Mouse (Mus musculus): ENCODE data around the gene Ccnq. TPM values are rescaled to one million over a fixed set of nuclear protein-coding genes. Genes with fewer than 3 reads are reported as not detected.
A peak's percentile ranks its signal among the peaks of the same experiment; 100 is the strongest.

Gene Ccnq
- polyA plus RNA-seq, 1 experiment from 2014 or later: 50.2 TPM

DNA sequence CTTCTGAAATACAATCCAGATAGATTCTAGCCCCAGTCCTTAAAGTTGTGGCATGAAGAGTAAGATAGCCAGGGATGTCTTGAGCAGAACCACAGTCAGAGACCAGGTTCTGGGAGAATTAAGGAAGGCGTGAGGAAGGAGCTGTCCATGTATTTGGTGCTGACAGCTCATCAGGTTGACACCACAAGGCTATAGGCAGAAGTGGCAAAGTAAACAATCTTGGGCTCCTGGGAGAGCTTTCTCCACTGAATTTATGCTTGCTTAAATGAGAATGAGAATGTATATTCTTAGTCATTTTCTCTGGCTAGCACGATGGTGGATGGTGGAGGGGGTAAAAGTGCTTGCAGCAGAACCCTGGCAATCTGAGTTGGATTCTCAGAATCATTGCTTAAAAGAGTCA is 20.6 kb downstream of the Ccnq start:
- H3K36me3 ChIP-seq (ENCODE audit: control insufficient read depth, insufficient read depth, low read length): no peaks in the 10 kb centered on the region
- H3K27ac ChIP-seq (ENCODE audit: low read depth): no peak overlapping the region
- 15% methylated on average over 2 of the region's 2 CpGs for WGBS
- no peak overlapping the region for H3K4me3 ChIP-seq (ENCODE audit: low read depth, low read length)
- H3K27me3 ChIP-seq (replicated peaks; ENCODE audit: control insufficient read depth, insufficient read depth, low read length): no peaks in the 10 kb centered on the region
- no peaks in the 10 kb centered on the region for H3K4me1 ChIP-seq (replicated peaks; ENCODE audit: control insufficient read depth, insufficient read depth, low read length)
- DNase-seq (ENCODE audit: low spot score): peak; percentile 55
- ATAC-seq (replicated peaks; ENCODE audit: low FRiP score, low TSS enrichment, low read depth): no peak
- no peak overlapping the region for H3K4me2 ChIP-seq (ENCODE audit: low read length)
- no peak overlapping the region for H3K9ac ChIP-seq (ENCODE audit: low read length)
- H3K9me3 ChIP-seq (ENCODE audit: control insufficient read depth, low read length): no peaks in the 10 kb centered on the region

DNA sequence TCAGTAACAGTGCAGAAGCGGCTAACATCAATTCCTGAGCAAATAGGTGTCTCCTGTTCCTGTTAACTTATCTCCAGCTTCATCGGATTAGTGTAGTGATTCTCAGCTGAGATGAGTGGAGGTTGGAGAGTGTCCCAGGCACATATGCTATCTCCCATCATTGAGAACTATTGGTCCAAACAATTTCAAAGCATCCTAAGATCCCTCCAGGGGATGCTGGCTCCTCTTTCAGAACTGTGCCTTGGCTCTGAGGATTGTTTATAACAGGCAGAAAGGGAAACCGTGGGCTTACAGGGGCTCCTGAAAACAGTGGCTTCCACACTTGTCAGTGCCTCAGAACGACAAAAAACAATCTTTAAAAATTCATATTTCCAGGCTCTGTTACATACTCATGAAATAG is 23.5 kb downstream of the Ccnq start:
- ATAC-seq (replicated peaks; ENCODE audit: low FRiP score, low TSS enrichment, low read depth) (no peak), DNase-seq (ENCODE audit: low spot score) (no peak)
- no peak overlapping the region for H3K4me2 ChIP-seq (ENCODE audit: low read length)
- no peaks in the 10 kb centered on the region for H3K36me3 ChIP-seq (ENCODE audit: control insufficient read depth, insufficient read depth, low read length)
- no peaks in the 10 kb centered on the region for H3K4me1 ChIP-seq (replicated peaks; ENCODE audit: control insufficient read depth, insufficient read depth, low read length)
- WGBS: 65% methylated on average over 4 of the region's 4 CpGs
- H3K9me3 ChIP-seq (ENCODE audit: control insufficient read depth, low read length): no peaks in the 10 kb centered on the region
- H3K27ac ChIP-seq (ENCODE audit: low read depth): no peak overlapping the region
- no peak overlapping the region for H3K9ac ChIP-seq (ENCODE audit: low read length)
- H3K27me3 ChIP-seq (replicated peaks; ENCODE audit: control insufficient read depth, insufficient read depth, low read length): no peaks in the 10 kb centered on the region
- no peak overlapping the region for H3K4me3 ChIP-seq (ENCODE audit: low read depth, low read length)

DNA sequence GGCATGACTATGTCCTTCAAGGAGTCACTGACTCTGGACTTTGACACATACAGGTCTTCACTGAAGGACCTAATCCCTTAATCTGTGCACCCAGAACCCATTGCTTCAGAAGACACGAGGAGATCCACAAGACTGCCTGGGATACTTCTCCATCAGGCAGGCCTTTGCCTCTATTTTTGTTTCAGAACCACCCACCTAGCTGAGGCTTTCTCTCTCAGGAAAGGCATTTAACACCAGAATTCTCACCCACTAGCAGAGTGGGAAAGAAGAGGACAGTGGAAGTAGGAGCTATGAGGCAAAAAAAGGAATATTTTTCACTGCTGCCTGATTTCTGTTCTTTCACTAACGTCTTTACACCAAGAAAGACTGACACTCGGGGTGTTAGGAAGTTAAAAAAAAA is 25.2 kb downstream of the Ccnq start:
- 76% methylated on average over 3 of the region's 3 CpGs for WGBS
- Histone ChIP-seq H3K9me3 (ENCODE audit: control insufficient read depth, low read length) (no peaks in the 10 kb centered on the region), H3K4me2 (ENCODE audit: low read length) (no peak overlapping the region), H3K9ac (ENCODE audit: low read length) (no peak overlapping the region), H3K4me1 (replicated peaks; ENCODE audit: control insufficient read depth, insufficient read depth, low read length) (no peaks in the 10 kb centered on the region), H3K27me3 (replicated peaks; ENCODE audit: control insufficient read depth, insufficient read depth, low read length) (no peaks in the 10 kb centered on the region), H3K4me3 (ENCODE audit: low read depth, low read length) (no peak overlapping the region), H3K27ac (ENCODE audit: low read depth) (no peak overlapping the region), H3K36me3 (ENCODE audit: control insufficient read depth, insufficient read depth, low read length) (no peaks in the 10 kb centered on the region)
- no peak for ATAC-seq (replicated peaks; ENCODE audit: low FRiP score, low TSS enrichment, low read depth)
- DNase-seq (ENCODE audit: low spot score): no peak

DNA sequence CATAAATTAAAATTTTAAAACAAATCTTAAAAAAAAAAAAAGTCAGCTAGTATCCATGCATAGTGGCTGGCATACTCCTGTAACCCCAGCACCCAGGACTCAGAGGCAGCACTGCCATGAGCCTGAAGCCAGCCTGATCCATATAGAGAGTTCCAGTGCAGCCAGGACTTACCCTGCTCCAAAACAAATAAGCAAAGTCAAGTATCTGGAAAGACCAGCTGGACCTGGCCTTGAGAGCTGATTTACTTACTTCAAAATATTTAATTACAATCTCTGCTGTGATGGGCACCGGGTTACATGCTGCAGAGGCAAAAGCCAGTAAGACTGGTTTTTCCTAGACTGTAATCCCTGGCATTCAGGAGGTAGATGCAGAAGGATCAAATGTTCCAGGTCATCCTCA is 26.7 kb downstream of the Ccnq start:
- ATAC-seq (replicated peaks; ENCODE audit: low FRiP score, low TSS enrichment, low read depth) (no peak), DNase-seq (ENCODE audit: low spot score) (no peak)
- no peaks in the 10 kb centered on the region for H3K4me1 ChIP-seq (replicated peaks; ENCODE audit: control insufficient read depth, insufficient read depth, low read length)
- no peak overlapping the region for H3K9ac ChIP-seq (ENCODE audit: low read length)
- H3K27ac ChIP-seq (ENCODE audit: low read depth): no peak overlapping the region
- no peaks in the 10 kb centered on the region for H3K9me3 ChIP-seq (ENCODE audit: control insufficient read depth, low read length)
- H3K36me3 ChIP-seq (ENCODE audit: control insufficient read depth, insufficient read depth, low read length): no peaks in the 10 kb centered on the region
- H3K4me3 ChIP-seq (ENCODE audit: low read depth, low read length): no peak overlapping the region
- no peaks in the 10 kb centered on the region for H3K27me3 ChIP-seq (replicated peaks; ENCODE audit: control insufficient read depth, insufficient read depth, low read length)
- no peak overlapping the region for H3K4me2 ChIP-seq (ENCODE audit: low read length)
- 54% methylated on average over 1 of the region's 1 CpGs for WGBS

DNA sequence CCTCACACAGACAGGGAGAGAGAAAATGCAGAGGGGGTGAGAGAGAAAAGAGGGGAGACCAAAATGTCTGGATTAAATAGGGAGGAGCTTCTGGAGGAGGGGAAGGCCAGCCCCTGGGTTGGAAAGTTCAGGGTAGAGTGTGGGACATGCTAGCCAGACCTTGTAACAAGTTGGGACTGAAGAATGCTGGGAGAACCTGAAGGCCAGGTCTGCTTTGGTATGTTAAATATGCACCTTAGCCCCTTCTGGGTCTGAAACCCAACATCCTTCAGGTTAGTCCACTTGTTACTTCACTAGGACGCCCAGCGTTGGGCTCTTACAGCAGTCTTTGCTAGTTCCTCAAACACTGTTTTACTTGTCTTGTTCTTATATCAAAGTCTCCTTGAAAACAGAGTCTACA is 30.1 kb downstream of the Ccnq start:
- no peaks in the 10 kb centered on the region for H3K36me3 ChIP-seq (ENCODE audit: control insufficient read depth, insufficient read depth, low read length)
- DNase-seq (ENCODE audit: low spot score) (no peak), ATAC-seq (replicated peaks; ENCODE audit: low FRiP score, low TSS enrichment, low read depth) (no peak)
- H3K4me3 ChIP-seq (ENCODE audit: low read depth, low read length): no peak overlapping the region
- H3K9ac ChIP-seq (ENCODE audit: low read length): no peak overlapping the region
- H3K27me3 ChIP-seq (replicated peaks; ENCODE audit: control insufficient read depth, insufficient read depth, low read length): no peaks in the 10 kb centered on the region
- 78% methylated on average over 2 of the region's 2 CpGs for WGBS
- no peaks in the 10 kb centered on the region for H3K4me1 ChIP-seq (replicated peaks; ENCODE audit: control insufficient read depth, insufficient read depth, low read length)
- H3K27ac ChIP-seq (ENCODE audit: low read depth): no peak overlapping the region
- H3K9me3 ChIP-seq (ENCODE audit: control insufficient read depth, low read length): no peaks in the 10 kb centered on the region
- H3K4me2 ChIP-seq (ENCODE audit: low read length): no peak overlapping the region

DNA sequence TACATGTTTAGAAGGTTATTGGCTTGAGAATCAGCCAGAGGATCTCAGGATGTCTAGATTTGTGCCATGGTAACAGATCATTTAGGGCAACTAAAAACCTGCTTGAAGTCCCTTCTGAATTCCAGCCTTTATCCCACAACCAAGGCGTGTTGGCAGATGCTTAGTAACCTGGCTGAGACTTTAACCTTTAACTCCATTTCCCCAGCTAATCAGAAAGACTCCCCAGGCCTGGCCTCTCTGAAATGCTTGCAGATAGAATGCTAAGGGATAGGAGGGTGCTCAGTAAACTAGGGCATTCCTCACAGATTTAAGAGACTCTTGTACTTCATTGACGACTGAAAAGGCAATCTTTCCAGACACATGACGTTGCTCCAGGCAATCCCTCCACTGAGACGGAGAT is 33.9 kb downstream of the Ccnq start:
- Histone ChIP-seq H3K4me1 (replicated peaks; ENCODE audit: control insufficient read depth, insufficient read depth, low read length) (no peaks in the 10 kb centered on the region), H3K36me3 (ENCODE audit: control insufficient read depth, insufficient read depth, low read length) (no peaks in the 10 kb centered on the region), H3K27ac (ENCODE audit: low read depth) (no peak overlapping the region), H3K4me3 (ENCODE audit: low read depth, low read length) (no peak overlapping the region), H3K4me2 (ENCODE audit: low read length) (no peak overlapping the region), H3K9ac (ENCODE audit: low read length) (no peak overlapping the region), H3K27me3 (replicated peaks; ENCODE audit: control insufficient read depth, insufficient read depth, low read length) (no peaks in the 10 kb centered on the region), H3K9me3 (ENCODE audit: control insufficient read depth, low read length) (no peaks in the 10 kb centered on the region)
- no peak for DNase-seq (ENCODE audit: low spot score)
- WGBS: 71% methylated on average over 4 of the region's 4 CpGs
- ATAC-seq (replicated peaks; ENCODE audit: low FRiP score, low TSS enrichment, low read depth): no peak

DNA sequence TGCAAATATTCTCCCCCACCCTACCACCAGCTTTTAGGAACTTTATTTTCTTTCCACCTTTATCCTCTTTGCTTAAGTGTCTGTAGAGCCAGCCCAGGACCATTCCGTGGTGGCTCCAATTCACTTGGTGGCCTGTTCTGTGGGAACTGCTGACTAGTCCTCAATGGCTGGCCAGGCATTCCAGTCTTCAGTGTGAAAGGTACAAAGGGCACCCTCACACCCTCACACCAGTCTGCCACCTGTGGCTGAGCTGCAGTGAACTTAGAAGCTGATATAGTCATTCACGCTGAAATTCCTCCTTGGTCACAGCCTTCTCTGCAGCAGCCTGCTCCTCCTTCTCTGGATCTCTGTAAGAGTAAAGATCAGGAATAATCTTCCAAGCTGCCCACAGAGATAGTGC is 42.9 kb downstream of the Ccnq start:
- H3K27ac ChIP-seq (ENCODE audit: low read depth): no peak overlapping the region
- 77% methylated on average over 2 of the region's 2 CpGs for WGBS

DNA sequence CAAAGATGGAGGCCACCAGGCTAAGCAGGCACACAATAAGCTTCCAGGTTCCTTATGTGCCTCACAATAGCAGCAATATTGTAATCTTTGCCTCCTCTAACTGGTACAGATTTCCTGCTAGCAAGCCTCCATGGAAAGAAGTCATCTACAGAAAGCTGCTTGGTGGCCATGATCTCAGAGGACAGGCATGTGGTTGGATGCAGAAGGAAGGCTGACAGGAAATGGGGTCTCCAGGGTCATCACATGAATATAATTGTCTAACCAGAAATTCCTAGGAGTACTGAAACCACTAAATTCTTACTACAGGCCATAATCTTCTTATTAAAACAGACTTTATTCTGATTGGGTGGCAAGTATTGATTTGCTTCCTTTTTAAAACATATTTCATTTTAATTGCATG is 45.5 kb downstream of the Ccnq start:
- Histone ChIP-seq H3K27ac (ENCODE audit: low read depth) (no peak overlapping the region), H3K36me3 (ENCODE audit: control insufficient read depth, insufficient read depth, low read length) (no peaks in the 10 kb centered on the region), H3K9ac (ENCODE audit: low read length) (no peak overlapping the region), H3K4me3 (ENCODE audit: low read depth, low read length) (no peak overlapping the region), H3K9me3 (ENCODE audit: control insufficient read depth, low read length) (no peaks in the 10 kb centered on the region), H3K4me1 (replicated peaks; ENCODE audit: control insufficient read depth, insufficient read depth, low read length) (no peaks in the 10 kb centered on the region), H3K27me3 (replicated peaks; ENCODE audit: control insufficient read depth, insufficient read depth, low read length) (no peaks in the 10 kb centered on the region), H3K4me2 (ENCODE audit: low read length) (no peak overlapping the region)
- no peak for DNase-seq (ENCODE audit: low spot score)
- no peak for ATAC-seq (replicated peaks; ENCODE audit: low FRiP score, low TSS enrichment, low read depth)

More for the DNA sequence above, 42.9 kb downstream of the Ccnq start:
- H3K9ac ChIP-seq (ENCODE audit: low read length): no peak overlapping the region
- H3K4me1 ChIP-seq (replicated peaks; ENCODE audit: control insufficient read depth, insufficient read depth, low read length): no peaks in the 10 kb centered on the region
- ATAC-seq (replicated peaks; ENCODE audit: low FRiP score, low TSS enrichment, low read depth) (no peak), DNase-seq (ENCODE audit: low spot score) (no peak)
- H3K4me2 ChIP-seq (ENCODE audit: low read length): no peak overlapping the region
- no peaks in the 10 kb centered on the region for H3K36me3 ChIP-seq (ENCODE audit: control insufficient read depth, insufficient read depth, low read length)
- H3K4me3 ChIP-seq (ENCODE audit: low read depth, low read length): no peak overlapping the region
- no peaks in the 10 kb centered on the region for H3K27me3 ChIP-seq (replicated peaks; ENCODE audit: control insufficient read depth, insufficient read depth, low read length)
- H3K9me3 ChIP-seq (ENCODE audit: control insufficient read depth, low read length): no peaks in the 10 kb centered on the region

DNA sequence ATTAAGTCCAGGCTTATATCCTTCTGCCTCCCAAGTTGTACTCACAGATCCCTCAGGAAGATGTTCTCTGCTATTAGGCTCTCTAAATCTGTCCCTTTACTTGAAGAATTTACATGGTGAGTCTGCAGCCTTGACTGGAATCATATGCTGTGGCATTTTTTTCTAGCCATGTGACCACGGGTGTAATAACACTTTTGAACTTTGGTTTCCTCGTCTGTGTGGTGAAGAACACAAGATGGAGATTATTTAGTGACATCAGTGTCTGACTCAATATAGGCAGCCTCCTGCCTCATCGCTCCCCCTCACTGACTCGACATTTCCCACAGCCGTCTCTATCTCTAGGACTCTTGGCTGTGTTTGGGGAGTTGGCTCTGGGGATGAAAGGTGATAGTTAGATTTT is 48.4 kb downstream of the Ccnq start:
- no peak overlapping the region for H3K4me3 ChIP-seq (ENCODE audit: low read depth, low read length)
- H3K4me1 ChIP-seq (replicated peaks; ENCODE audit: control insufficient read depth, insufficient read depth, low read length): no peaks in the 10 kb centered on the region
- H3K27me3 ChIP-seq (replicated peaks; ENCODE audit: control insufficient read depth, insufficient read depth, low read length): no peaks in the 10 kb centered on the region
- no peak overlapping the region for H3K4me2 ChIP-seq (ENCODE audit: low read length)
- ATAC-seq (replicated peaks; ENCODE audit: low FRiP score, low TSS enrichment, low read depth) (no peak), DNase-seq (ENCODE audit: low spot score) (no peak)
- H3K27ac ChIP-seq (ENCODE audit: low read depth): no peak overlapping the region
- H3K9ac ChIP-seq (ENCODE audit: low read length): no peak overlapping the region
- H3K9me3 ChIP-seq (ENCODE audit: control insufficient read depth, low read length): no peaks in the 10 kb centered on the region
- WGBS: 72% methylated on average over 5 of the region's 5 CpGs
- H3K36me3 ChIP-seq (ENCODE audit: control insufficient read depth, insufficient read depth, low read length): no peaks in the 10 kb centered on the region
